ENCODE assay signal across 9 mouse cellular contexts in genomic region chr19:11044996-11045711, GRCm38 (mm10). TPM values are rescaled to one million over a fixed set of nuclear protein-coding genes. Genes with fewer than 3 reads are reported as not detected.
DNase-seq lines count a peak whose midpoint lies in the region; ATAC-seq and TF ChIP-seq lines count a peak whose summit lies in the region.
"Had no signal": no experiment of that assay in that cellular context is flagged by ENCODE, and none has a peak within 500 bp of the region (broad histone marks: within the 10 kb centered on the region; RNA-seq: fewer than 3 reads in every experiment).

No protein-coding gene starts in this region.

- 7% methylated on average over 34 of the region's 40 CpGs for WGBS in heart, embryonic 14.5 days
- WGBS in kidney, embryonic 16.5 days, result 6% methylated on average over 38 of the region's 40 CpGs
- 4% methylated on average over 38 of the region's 40 CpGs for WGBS in liver, postnatal 0 days (ENCODE audit: insufficient replicate concordance)
- 6% methylated on average over 40 of the region's 40 CpGs for WGBS in neural tube, embryonic 12.5 days

- no peaks in the 10 kb centered on the region for H3K36me3 ChIP-seq in heart, embryonic 14.5 days (ENCODE audit: control insufficient read depth, insufficient read depth, low read length)
- H3K36me3 ChIP-seq in kidney, embryonic 16.5 days (ENCODE audit: insufficient read depth, low read length), result no peaks in the 10 kb centered on the region
- no peaks in the 10 kb centered on the region for H3K36me3 ChIP-seq in liver, postnatal 0 days (replicated peaks; ENCODE audit: insufficient read depth, low read length)
- no peaks in the 10 kb centered on the region for H3K36me3 ChIP-seq in neural tube, embryonic 12.5 days
- H3K36me3 ChIP-seq in testis, adult 2 months (ENCODE audit: control insufficient read depth, insufficient read depth, low read length), result no peaks in the 10 kb centered on the region

- TF ChIP-seq POLR2A in embryonic fibroblast, embryonic 13.5 days (IDR thresholded peaks at IDR 0.05; ENCODE audit: low read depth, low read length), result peak; percentile 37; the same call in 1 of the 2 replicates
- no peak for TF ChIP-seq POLR2A in testis, adult 2 months (IDR thresholded peaks at IDR 0.05; ENCODE audit: control insufficient read depth, low read depth, low read length)

- TF ChIP-seq CTCF in embryonic fibroblast, embryonic 13.5 days (IDR thresholded peaks at IDR 0.05; ENCODE audit: borderline replicate concordance, insufficient read depth, low read length), result peak; percentile 33; the same call in 1 of the 2 replicates
- TF ChIP-seq CTCF in liver, postnatal 0 days (IDR thresholded peaks at IDR 0.05; ENCODE audit: low read depth), result peak; percentile 77
- TF ChIP-seq CTCF in testis, adult 2 months (IDR thresholded peaks at IDR 0.05; ENCODE audit: control insufficient read depth, insufficient read depth, insufficient replicate concordance, low read depth, low read length), result 0 out of 2 replicates have a peak, but pooled peaks have one; percentile 39

- H3K4me2 ChIP-seq in heart, embryonic 14.5 days (ENCODE audit: low read length), result peak overlapping the region; percentile 61
- peak overlapping the region; percentile 58 for H3K4me2 ChIP-seq in kidney, embryonic 16.5 days (replicated peaks; ENCODE audit: low read depth, low read length)
- H3K4me2 ChIP-seq in liver, postnatal 0 days (ENCODE audit: low read depth, low read length), result peak overlapping the region; percentile 63
- peak overlapping the region; percentile 73 for H3K4me2 ChIP-seq in neural tube, embryonic 12.5 days (replicated peaks)

- peak overlapping the region; percentile 44 for H3K9ac ChIP-seq in heart, embryonic 14.5 days (ENCODE audit: low read length)
- peak overlapping the region; percentile 58 for H3K9ac ChIP-seq in kidney, embryonic 16.5 days (replicated peaks; ENCODE audit: low read length)
- H3K9ac ChIP-seq in liver, postnatal 0 days (replicated peaks), result no peak overlapping the region
- H3K9ac ChIP-seq in neural tube, embryonic 12.5 days, result no peak overlapping the region

- no peaks in the 10 kb centered on the region for H3K9me3 ChIP-seq in heart, embryonic 14.5 days (ENCODE audit: control insufficient read depth, low read length)
- H3K9me3 ChIP-seq in kidney, embryonic 16.5 days (ENCODE audit: low read length), result no peaks in the 10 kb centered on the region
- H3K9me3 ChIP-seq in liver, postnatal 0 days (ENCODE audit: low read length), result no peaks in the 10 kb centered on the region
- H3K9me3 ChIP-seq in neural tube, embryonic 12.5 days, result no peaks in the 10 kb centered on the region

- no peak overlapping the region for H3K27ac ChIP-seq in embryonic fibroblast, embryonic 13.5 days (ENCODE audit: insufficient read depth, low read length)
- no peak overlapping the region for H3K27ac ChIP-seq in heart, embryonic 14.5 days (replicated peaks in 1 of 2; ENCODE audit: control insufficient read depth in 1 of 2, insufficient read depth in 1 of 2, low read depth in 2 of 2, low read length in 2 of 2)
- H3K27ac ChIP-seq in kidney, embryonic 16.5 days (ENCODE audit: low read length), result no peak overlapping the region
- H3K27ac ChIP-seq in liver, postnatal 0 days (ENCODE audit: low read depth), result no peak overlapping the region
- no peak overlapping the region for H3K27ac ChIP-seq in neural tube, embryonic 12.5 days
- no peak overlapping the region; the same call in 1 of the 2 replicates for H3K27ac ChIP-seq in testis, adult 2 months (ENCODE audit: control insufficient read depth, insufficient read depth, low read depth, low read length)

- ATAC-seq in activated CD4-positive, CD25-positive, alpha-beta regulatory T cell, adult 4 months, result peak; percentile 79
- ATAC-seq in heart, embryonic 14.5 days (ENCODE audit: insufficient number of reproducible peaks, insufficient read depth, low FRiP score, low read depth), result peak; percentile 94
- peak; percentile 100 for ATAC-seq in kidney, embryonic 16.5 days (ENCODE audit: low FRiP score, low TSS enrichment)
- peak; percentile 100 for ATAC-seq in liver, postnatal 0 days
- peak; percentile 100 for ATAC-seq in neural tube, embryonic 12.5 days (ENCODE audit: low FRiP score, low read depth)

- H3K27me3 ChIP-seq in heart, embryonic 14.5 days (ENCODE audit: control insufficient read depth, insufficient read depth, low read length), result no peaks in the 10 kb centered on the region
- H3K27me3 ChIP-seq in kidney, embryonic 16.5 days (ENCODE audit: insufficient read depth, low read length), result no peaks in the 10 kb centered on the region
- H3K27me3 ChIP-seq in liver, postnatal 0 days (ENCODE audit: insufficient read depth, low read length), result no peaks in the 10 kb centered on the region
- H3K27me3 ChIP-seq in neural tube, embryonic 12.5 days (replicated peaks), result no peaks in the 10 kb centered on the region
- no peaks in the 10 kb centered on the region for H3K27me3 ChIP-seq in testis, adult 2 months (ENCODE audit: control insufficient read depth, insufficient read depth, low read length)

- peak overlapping the region; percentile 36 for H3K4me3 ChIP-seq in embryonic fibroblast, embryonic 13.5 days (ENCODE audit: insufficient read depth, low read length)
- peak overlapping the region; percentile 23 to 30 for H3K4me3 ChIP-seq in heart, embryonic 14.5 days (ENCODE audit: control insufficient read depth in 1 of 2, insufficient read depth in 1 of 2, low read depth in 1 of 2, low read length in 2 of 2)
- peak overlapping the region; percentile 40 for H3K4me3 ChIP-seq in kidney, embryonic 16.5 days (ENCODE audit: low read length)
- 0 out of 2 replicates have a peak overlapping the region, but pooled peaks have one; percentile 17 for H3K4me3 ChIP-seq in liver, postnatal 0 days (ENCODE audit: low read depth, low read length)
- H3K4me3 ChIP-seq in neural tube, embryonic 12.5 days, result peak overlapping the region; percentile 37
- H3K4me3 ChIP-seq in testis, adult 2 months (ENCODE audit: control insufficient read depth, low read depth, low read length), result peak overlapping the region; percentile 67

- TF ChIP-seq EP300 in liver, postnatal 0 days (IDR thresholded peaks at IDR 0.05; ENCODE audit: low read depth), result no peak

- H3K4me1 ChIP-seq in embryonic fibroblast, embryonic 13.5 days (ENCODE audit: control insufficient read depth, insufficient read depth, low read length), result no peaks in the 10 kb centered on the region
- no peaks in the 10 kb centered on the region for H3K4me1 ChIP-seq in heart, embryonic 14.5 days (ENCODE audit: control insufficient read depth in 2 of 2, insufficient read depth in 2 of 2, low read length in 2 of 2)
- H3K4me1 ChIP-seq in kidney, embryonic 16.5 days (ENCODE audit: insufficient read depth, low read length), result no peaks in the 10 kb centered on the region
- H3K4me1 ChIP-seq in liver, postnatal 0 days (ENCODE audit: insufficient read depth), result peaks cover 12% of the 10 kb centered on the region
- H3K4me1 ChIP-seq in neural tube, embryonic 12.5 days, result peaks cover 4% of the 10 kb centered on the region; the same call in 1 of the 2 replicates
- peaks cover 4% of the 10 kb centered on the region; the same call in 1 of the 2 replicates for H3K4me1 ChIP-seq in testis, adult 2 months (ENCODE audit: control insufficient read depth, insufficient read depth, low read length)

- DNase-seq in B cell, adult 2 months, result peak; percentile 77
- peak; percentile 85 for DNase-seq in liver, postnatal 0 days

RNA-seq across cellular contexts. Expression of gene Ms4a18, which starts 27.3 kb away (rescaled TPM):
- not detected for polyA plus RNA-seq in activated CD4-positive, CD25-positive, alpha-beta regulatory T cell, adult 4 months (2017; shearing (Covaris generic))
- polyA plus RNA-seq in embryonic fibroblast, embryonic 13.5 days (2011; ENCODE audit: insufficient read length, low read depth, missing spikeins), result not detected in 2 replicates
- polyA plus RNA-seq in heart, embryonic 14.5 days (2014; fragmentation: Nextera tagmentation; extraction: Ambion mirVana), result not detected in 2 replicates
- not detected in 2 replicates for polyA plus RNA-seq in kidney, embryonic 16.5 days (2015; fragmentation: Nextera tagmentation; extraction: Ambion mirVana)
- polyA plus RNA-seq in liver, postnatal 0 days (2015; fragmentation: Nextera tagmentation; extraction: Ambion mirVana), result not detected in 2 replicates
- polyA plus RNA-seq in neural tube, embryonic 12.5 days (2016; fragmentation: Nextera tagmentation; extraction: Ambion mirVana), result not detected in 2 replicates
- 0.83 and 1.2 TPM in 2 replicates for polyA plus RNA-seq in testis, adult 2 months (2012; rRNA removed)
- polyA plus RNA-seq: cerebellum, adult 2 months had no signal

RNA-seq across cellular contexts. Expression of gene Ms4a8a, which starts 35.7 kb away (rescaled TPM):
- polyA plus RNA-seq in activated CD4-positive, CD25-positive, alpha-beta regulatory T cell, adult 4 months (2017; shearing (Covaris generic)), result not detected
- not detected in 2 replicates for polyA plus RNA-seq in embryonic fibroblast, embryonic 13.5 days (2011; ENCODE audit: insufficient read length, low read depth, missing spikeins)
- not detected in 2 replicates for polyA plus RNA-seq in heart, embryonic 14.5 days (2014; fragmentation: Nextera tagmentation; extraction: Ambion mirVana)
- not detected in 2 replicates for polyA plus RNA-seq in kidney, embryonic 16.5 days (2015; fragmentation: Nextera tagmentation; extraction: Ambion mirVana)
- 0.13 and 0.26 TPM in 2 replicates for polyA plus RNA-seq in liver, postnatal 0 days (2015; fragmentation: Nextera tagmentation; extraction: Ambion mirVana)
- polyA plus RNA-seq in neural tube, embryonic 12.5 days (2016; fragmentation: Nextera tagmentation; extraction: Ambion mirVana), result not detected in 2 replicates
- 0.28 and 0.45 TPM in 2 replicates for polyA plus RNA-seq in testis, adult 2 months (2012; rRNA removed)
- polyA plus RNA-seq: cerebellum, adult 2 months had no signal

RNA-seq across cellular contexts. Expression of gene Ms4a15, which starts 52.1 kb away (rescaled TPM):
- under 1 TPM in 1 of 2 experiments, not detected in 1; 0.20 TPM for polyA plus RNA-seq in activated CD4-positive, CD25-positive, alpha-beta regulatory T cell, adult 4 months (2017; shearing (Covaris generic))
- not detected in 2 replicates for polyA plus RNA-seq in embryonic fibroblast, embryonic 13.5 days (2011; ENCODE audit: insufficient read length, low read depth, missing spikeins)
- 0.15 TPM in 1 of 2 replicates, not detected in the other for polyA plus RNA-seq in heart, embryonic 14.5 days (2014; fragmentation: Nextera tagmentation; extraction: Ambion mirVana)
- not detected in 2 replicates for polyA plus RNA-seq in kidney, embryonic 16.5 days (2015; fragmentation: Nextera tagmentation; extraction: Ambion mirVana)
- not detected in 2 replicates for polyA plus RNA-seq in liver, postnatal 0 days (2015; fragmentation: Nextera tagmentation; extraction: Ambion mirVana)
- not detected in 2 replicates for polyA plus RNA-seq in neural tube, embryonic 12.5 days (2016; fragmentation: Nextera tagmentation; extraction: Ambion mirVana)
- 0.11 and 0.65 TPM in 2 replicates for polyA plus RNA-seq in testis, adult 2 months (2012; rRNA removed)

Comparison
In these comparisons a context has a peak if more than half of its experiments do, and no peak if none do; other contexts are left out.
1. H3K4me3 ChIP-seq: peak in every context shown above with its lines; median percentile 67 in testis, adult 2 months; 40 in kidney, embryonic 16.5 days; 37 in neural tube, embryonic 12.5 days; 36 in embryonic fibroblast, embryonic 13.5 days; 26 in heart, embryonic 14.5 days; 17 in liver, postnatal 0 days.
2. H3K9ac ChIP-seq: peak in heart, embryonic 14.5 days (single experiment) and kidney, embryonic 16.5 days (single experiment); none in liver, postnatal 0 days (single experiment) and neural tube, embryonic 12.5 days (single experiment).
3. Peak in every context shown above with its lines, with median percentiles within 50 percentile points of each other: ATAC-seq, CTCF ChIP-seq and H3K4me2 ChIP-seq.